Mouse (Mus musculus): ENCODE measurements around the gene Rps15. TPM values are rescaled to one million over a fixed set of nuclear protein-coding genes. Genes with fewer than 3 reads are reported as not detected.

The Rps15 gene
- polyA plus RNA-seq, 1 experiment from 2014 or later: 821 TPM

GRCm38 (mm10) chr10:80312586-80313504 lies 20.6 kb downstream of the Rps15 start:
- Histone ChIP-seq H3K27me3 (ENCODE audit: control insufficient read depth, insufficient read depth, low read length) (0 out of 2 replicates have a peak, but pooled peaks cover 9% of the 10 kb centered on the region), H3K36me3 (ENCODE audit: control insufficient read depth, insufficient read depth, low read length) (peaks cover 2% of the 10 kb centered on the region; the same call in 1 of the 2 replicates), H3K9me3 (ENCODE audit: control insufficient read depth, low read length) (no peaks in the 10 kb centered on the region), H3K27ac (replicated peaks) (no peak overlapping the region), H3K4me2 (replicated peaks; ENCODE audit: low read depth) (no peak overlapping the region), H3K9ac (ENCODE audit: low read length) (no peak overlapping the region), H3K4me3 (ENCODE audit: low read depth, low read length) (no peak overlapping the region), H3K4me1 (replicated peaks; ENCODE audit: control insufficient read depth, insufficient read depth) (no peaks in the 10 kb centered on the region; the same call in 1 of the 2 replicates)
- ATAC-seq (ENCODE audit: low FRiP score, low TSS enrichment) (no peak), DNase-seq (ENCODE audit: low spot score) (no peak)
- 67% methylated on average over 54 of the region's 54 CpGs for WGBS
- no peak for TF ChIP-seq CTCF (IDR thresholded peaks at IDR 0.05; ENCODE audit: low read depth)
- no peak for TF ChIP-seq EP300 (optimal IDR thresholded peaks at IDR 0.05)

DNA sequence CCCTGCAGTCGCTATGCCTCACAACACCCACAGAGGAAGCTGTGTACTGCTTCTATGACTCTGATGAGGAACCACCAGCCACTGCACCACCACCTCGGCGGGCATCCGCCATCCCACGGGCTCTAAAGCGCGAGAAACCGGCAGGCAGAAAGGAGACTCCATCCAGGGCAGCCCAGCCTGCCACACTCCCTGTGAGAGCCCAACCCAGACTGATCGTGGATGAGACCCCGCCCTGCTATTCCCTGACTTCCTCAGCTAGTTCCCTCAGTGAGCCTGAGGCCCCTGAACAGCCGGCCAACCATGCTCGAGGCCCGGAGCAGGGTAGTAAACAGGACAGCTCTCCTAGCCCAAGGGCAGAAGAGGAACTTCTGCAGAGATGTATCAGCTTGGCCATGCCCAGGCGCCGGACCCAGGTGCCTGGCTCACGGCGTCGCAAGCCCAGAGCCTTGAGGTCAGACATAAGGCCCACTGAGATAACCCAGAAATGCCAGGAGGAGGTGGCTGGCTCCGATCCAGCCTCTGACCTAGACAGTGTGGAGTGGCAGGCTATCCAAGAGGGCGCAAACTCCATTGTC lies 21.5 kb downstream of the Rps15 start:
- Histone ChIP-seq H3K4me3 (ENCODE audit: low read depth, low read length) (no peak overlapping the region), H3K9ac (ENCODE audit: low read length) (0 out of 2 replicates have a peak overlapping the region, but pooled peaks have one; percentile 31), H3K36me3 (ENCODE audit: control insufficient read depth, insufficient read depth, low read length) (peaks cover 3% of the 10 kb centered on the region; the same call in 1 of the 2 replicates), H3K4me2 (replicated peaks; ENCODE audit: low read depth) (no peak overlapping the region), H3K27ac (replicated peaks) (no peak overlapping the region), H3K27me3 (ENCODE audit: control insufficient read depth, insufficient read depth, low read length) (0 out of 2 replicates have a peak, but pooled peaks cover 9% of the 10 kb centered on the region), H3K4me1 (replicated peaks; ENCODE audit: control insufficient read depth, insufficient read depth) (no peaks in the 10 kb centered on the region; the same call in 1 of the 2 replicates), H3K9me3 (ENCODE audit: control insufficient read depth, low read length) (no peaks in the 10 kb centered on the region)
- ATAC-seq (ENCODE audit: low FRiP score, low TSS enrichment): 0 out of 2 replicates have a peak, but pooled peaks have one; percentile 8
- WGBS: 27% methylated on average over 20 of the region's 20 CpGs
- TF ChIP-seq CTCF (IDR thresholded peaks at IDR 0.05; ENCODE audit: low read depth): no peak
- no peak for TF ChIP-seq EP300 (optimal IDR thresholded peaks at IDR 0.05)
- DNase-seq (ENCODE audit: low spot score): no peak

GRCm38 (mm10) chr10:80314494-80315001 lies 22.3 kb downstream of the Rps15 start:
- peaks cover 8% of the 10 kb centered on the region; the same call in 1 of the 2 replicates for H3K36me3 ChIP-seq (ENCODE audit: control insufficient read depth, insufficient read depth, low read length)
- no peak for DNase-seq (ENCODE audit: low spot score)
- 54% methylated on average over 16 of the region's 16 CpGs for WGBS
- no peak overlapping the region for H3K27ac ChIP-seq (replicated peaks)
- H3K4me2 ChIP-seq (replicated peaks; ENCODE audit: low read depth): no peak overlapping the region
- no peak overlapping the region for H3K9ac ChIP-seq (ENCODE audit: low read length)
- no peak overlapping the region for H3K4me3 ChIP-seq (ENCODE audit: low read depth, low read length)
- H3K27me3 ChIP-seq (ENCODE audit: control insufficient read depth, insufficient read depth, low read length): 0 out of 2 replicates have a peak, but pooled peaks cover 9% of the 10 kb centered on the region
- TF ChIP-seq EP300 (optimal IDR thresholded peaks at IDR 0.05): no peak
- TF ChIP-seq CTCF (IDR thresholded peaks at IDR 0.05; ENCODE audit: low read depth): no peak
- no peaks in the 10 kb centered on the region for H3K9me3 ChIP-seq (ENCODE audit: control insufficient read depth, low read length)
- H3K4me1 ChIP-seq (replicated peaks; ENCODE audit: control insufficient read depth, insufficient read depth): peaks cover under 1% of the 10 kb centered on the region; the same call in 1 of the 2 replicates
- ATAC-seq (ENCODE audit: low FRiP score, low TSS enrichment): no peak; the same call in 1 of the 2 replicates

DNA sequence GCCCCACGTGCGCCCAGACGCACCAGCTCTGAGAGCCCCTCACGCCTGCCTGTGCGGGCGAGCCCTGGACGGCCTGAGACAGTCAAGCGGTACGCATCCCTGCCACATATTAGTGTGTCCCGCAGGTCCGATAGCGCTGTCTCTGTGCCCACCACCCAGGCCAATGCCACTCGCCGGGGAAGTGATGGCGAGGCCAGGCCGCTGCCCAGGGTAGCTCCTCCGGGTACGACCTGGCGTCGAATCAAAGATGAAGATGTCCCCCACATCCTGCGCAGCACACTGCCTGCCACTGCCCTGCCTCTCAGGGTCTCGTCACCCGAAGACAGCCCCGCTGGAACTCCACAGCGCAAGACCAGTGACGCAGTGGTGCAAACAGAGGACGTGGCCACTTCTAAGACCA lies 23.1 kb downstream of the Rps15 start:
- H3K4me3 ChIP-seq (ENCODE audit: low read depth, low read length): no peak overlapping the region
- no peak overlapping the region for H3K27ac ChIP-seq (replicated peaks)
- H3K27me3 ChIP-seq (ENCODE audit: control insufficient read depth, insufficient read depth, low read length): 0 out of 2 replicates have a peak, but pooled peaks cover 9% of the 10 kb centered on the region
- no peak for ATAC-seq (ENCODE audit: low FRiP score, low TSS enrichment)
- WGBS: 50% methylated on average over 27 of the region's 27 CpGs
- peaks cover 3% of the 10 kb centered on the region; the same call in 1 of the 2 replicates for H3K4me1 ChIP-seq (replicated peaks; ENCODE audit: control insufficient read depth, insufficient read depth)
- no peaks in the 10 kb centered on the region for H3K9me3 ChIP-seq (ENCODE audit: control insufficient read depth, low read length)
- TF ChIP-seq CTCF (IDR thresholded peaks at IDR 0.05; ENCODE audit: low read depth) (no peak), EP300 (optimal IDR thresholded peaks at IDR 0.05) (no peak)
- H3K36me3 ChIP-seq (ENCODE audit: control insufficient read depth, insufficient read depth, low read length): peaks cover 8% of the 10 kb centered on the region; the same call in 1 of the 2 replicates
- H3K4me2 ChIP-seq (replicated peaks; ENCODE audit: low read depth): no peak overlapping the region
- DNase-seq (ENCODE audit: low spot score): no peak
- no peak overlapping the region for H3K9ac ChIP-seq (ENCODE audit: low read length)

DNA sequence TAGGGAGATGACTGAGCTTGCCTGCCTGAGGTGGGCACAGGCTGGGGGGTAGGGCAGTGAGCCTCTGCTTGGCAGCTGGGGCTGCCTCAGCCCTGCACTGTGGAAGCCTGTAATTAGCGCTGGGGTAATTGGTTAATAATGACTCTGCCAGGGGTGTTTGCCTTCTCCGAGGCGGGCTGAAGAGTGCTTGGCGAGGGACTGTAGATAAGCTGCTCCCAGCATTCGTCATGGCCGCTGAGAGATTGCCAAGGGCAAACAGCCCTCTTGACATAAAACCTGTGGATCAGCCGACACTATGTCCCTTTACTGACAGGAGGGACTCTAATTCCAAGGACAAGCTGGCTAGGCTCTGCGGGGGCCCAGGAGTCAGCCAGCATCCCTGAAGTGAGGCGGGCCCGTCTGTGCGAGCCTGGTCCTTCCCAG lies 24.1 kb downstream of the Rps15 start:
- peak; percentile 21; the same call in 1 of the 2 replicates for ATAC-seq (ENCODE audit: low FRiP score, low TSS enrichment)
- 27% methylated on average over 11 of the region's 11 CpGs for WGBS
- 0 out of 2 replicates have a peak, but pooled peaks cover 9% of the 10 kb centered on the region for H3K27me3 ChIP-seq (ENCODE audit: control insufficient read depth, insufficient read depth, low read length)

More for the DNA sequence above, 24.1 kb downstream of the Rps15 start:
- peaks cover 3% of the 10 kb centered on the region; the same call in 1 of the 2 replicates for H3K4me1 ChIP-seq (replicated peaks; ENCODE audit: control insufficient read depth, insufficient read depth)
- H3K9ac ChIP-seq (ENCODE audit: low read length): no peak overlapping the region
- peaks cover 8% of the 10 kb centered on the region; the same call in 1 of the 2 replicates for H3K36me3 ChIP-seq (ENCODE audit: control insufficient read depth, insufficient read depth, low read length)
- no peak overlapping the region for H3K4me2 ChIP-seq (replicated peaks; ENCODE audit: low read depth)
- H3K9me3 ChIP-seq (ENCODE audit: control insufficient read depth, low read length): no peaks in the 10 kb centered on the region
- no peak for TF ChIP-seq EP300 (optimal IDR thresholded peaks at IDR 0.05)
- no peak for TF ChIP-seq CTCF (IDR thresholded peaks at IDR 0.05; ENCODE audit: low read depth)
- H3K27ac ChIP-seq (replicated peaks): no peak overlapping the region
- no peak overlapping the region for H3K4me3 ChIP-seq (ENCODE audit: low read depth, low read length)
- DNase-seq (ENCODE audit: low spot score): peak; percentile 67
